In the genomic region with DNA sequence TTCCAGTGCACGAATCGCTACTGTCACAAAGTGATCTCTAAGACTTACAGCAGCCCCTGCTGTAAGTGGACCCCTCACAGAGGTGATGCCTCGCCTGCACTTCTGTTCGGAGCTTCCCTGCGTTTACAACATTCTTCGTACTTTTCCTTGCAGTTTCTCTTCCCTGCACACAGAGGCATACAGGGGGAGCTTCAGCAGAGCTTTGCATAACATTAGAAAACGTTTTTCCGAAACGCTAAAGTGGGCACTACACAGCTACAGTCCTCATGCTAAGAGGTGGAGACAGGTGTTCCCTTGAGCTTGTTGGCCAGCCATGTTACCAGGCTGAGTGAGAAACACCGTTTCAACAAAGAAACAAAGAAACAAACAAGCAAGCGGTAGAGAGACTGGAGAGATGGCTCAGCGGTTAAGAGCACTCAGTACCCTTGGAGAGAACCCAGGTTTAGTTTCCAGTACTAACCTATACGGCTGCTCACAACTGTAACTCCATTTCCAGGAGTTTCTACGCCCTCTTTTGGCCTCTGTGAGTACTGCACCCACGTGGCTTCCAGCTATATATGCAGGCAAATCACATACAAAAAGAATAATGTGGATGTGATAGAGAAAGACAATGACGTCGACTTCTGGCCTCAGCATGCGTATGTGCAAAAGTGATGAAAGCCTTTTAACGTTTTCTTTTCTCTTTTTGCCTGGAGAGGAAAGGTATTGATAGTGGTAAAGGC, we compare ENCODE assay signal across 8 mouse cellular contexts.
A peak's percentile ranks its signal among the peaks of the same experiment; 100 is the strongest.
DNase-seq lines count a peak whose midpoint lies in the region; ATAC-seq lines count a peak whose summit lies in the region.

No protein-coding gene starts in this region.

- H3K27ac ChIP-seq in intestine, embryonic 14.5 days (ENCODE audit: low read depth) = peak overlapping the region; percentile 47; the same call in 1 of the 2 replicates
- no peak overlapping the region for H3K27ac ChIP-seq in intestine, embryonic 16.5 days (ENCODE audit: low read length)

- no peak overlapping the region for H3K4me2 ChIP-seq in intestine, embryonic 14.5 days (ENCODE audit: low read length)
- H3K4me2 ChIP-seq in intestine, embryonic 16.5 days (ENCODE audit: low read depth, low read length) = no peak overlapping the region

- no peaks in the 10 kb centered on the region for H3K9me3 ChIP-seq in intestine, embryonic 14.5 days (ENCODE audit: control insufficient read depth, low read length)
- no peaks in the 10 kb centered on the region for H3K9me3 ChIP-seq in intestine, embryonic 16.5 days (ENCODE audit: control insufficient read depth, low read length)

- no peaks in the 10 kb centered on the region for H3K27me3 ChIP-seq in intestine, embryonic 14.5 days (replicated peaks; ENCODE audit: control insufficient read depth, insufficient read depth, low read length)
- no peaks in the 10 kb centered on the region for H3K27me3 ChIP-seq in intestine, embryonic 16.5 days (replicated peaks; ENCODE audit: control insufficient read depth, insufficient read depth, low read length)

- H3K9ac ChIP-seq in intestine, embryonic 14.5 days (ENCODE audit: low read length) = no peak overlapping the region
- no peak overlapping the region for H3K9ac ChIP-seq in intestine, embryonic 16.5 days (ENCODE audit: low read depth, low read length)

- DNase-seq in intestine, embryonic 14.5 days (ENCODE audit: low spot score) = peak; percentile 67
- DNase-seq in 416B (ENCODE audit: low read depth) = peak; percentile 21
- DNase-seq in R1 (ENCODE audit: low read depth, low spot score) = peak; percentile 81
- DNase-seq in left cerebral cortex, postnatal 25 days (ENCODE audit: low spot score in 2 of 2) = peak; percentile 17 to 26
- DNase-seq in retina, postnatal 1 day = peak; percentile 30
- DNase-seq in yolk sac, embryonic 10.5 days (ENCODE audit: low spot score) = no peak
- DNase-seq in urinary bladder, adult 2 months (ENCODE audit: low spot score) = no peak

- no peaks in the 10 kb centered on the region for H3K36me3 ChIP-seq in intestine, embryonic 14.5 days (ENCODE audit: control insufficient read depth, insufficient read depth, low read length)
- H3K36me3 ChIP-seq in intestine, embryonic 16.5 days (ENCODE audit: control insufficient read depth, insufficient read depth, low read length) = no peaks in the 10 kb centered on the region

- no peak overlapping the region for H3K4me3 ChIP-seq in intestine, embryonic 14.5 days (ENCODE audit: low read depth, low read length)
- no peak overlapping the region for H3K4me3 ChIP-seq in intestine, embryonic 16.5 days (ENCODE audit: low read length)

- WGBS in intestine, embryonic 14.5 days = 59% methylated on average over 19 of the region's 19 CpGs
- 64% methylated on average over 19 of the region's 19 CpGs for WGBS in intestine, embryonic 16.5 days

- ATAC-seq in intestine, embryonic 14.5 days (replicated peaks; ENCODE audit: low FRiP score, low TSS enrichment, low read depth) = no peak
- no peak for ATAC-seq in intestine, embryonic 16.5 days

- H3K4me1 ChIP-seq in intestine, embryonic 14.5 days (replicated peaks; ENCODE audit: control insufficient read depth, insufficient read depth, low read length) = peaks cover 36% of the 10 kb centered on the region
- H3K4me1 ChIP-seq in intestine, embryonic 16.5 days (ENCODE audit: control insufficient read depth, insufficient read depth, low read length) = peaks cover 7% of the 10 kb centered on the region; the same call in 1 of the 2 replicates

- intact Hi-C loops in left cerebral cortex, postnatal 25 days (cut with DNase I) = no loop called here

Comparison
In these comparisons a context has a peak if more than half of its experiments do, and no peak if none do; other contexts are left out.
1. DNase-seq: peak in intestine, embryonic 14.5 days (single experiment), 416B (single experiment), R1 (single experiment), left cerebral cortex, postnatal 25 days (2 of 2) and retina, postnatal 1 day (single experiment); none in yolk sac, embryonic 10.5 days (single experiment) and urinary bladder, adult 2 months (single experiment).